Mouse (Mus musculus) lung, embryonic 14.5 days (tissue): ENCODE measurements at regions not wholly inside any gene's neighbourhood (a gene's known extent, or its start where the extent isn't known, plus 50 kb on each side); places are given as distances from the start of the nearest gene placed in this dataset.
A peak's percentile ranks its signal among the peaks of the same experiment; 100 is the strongest.

ENCODE experiments used
- ATAC-seq: fragments of 200-750 bp; cut with Nextera tagmentation; 2 replicates; pipeline ENCODE4 v1.8.0; 2017; ENCODE audit warnings: mild to moderate bottlenecking, moderate TSS enrichment, moderate library complexity; ENCODE audit not compliant: insufficient read depth
- DNase-seq: peaks from one replicate; pipeline ENCODE4 v3.0.0-alpha.2; 2015
- H3K27ac ChIP-seq: fragments of 300-500 bp; sonication (generic); 2 replicates; pipeline ENCODE4 v1.5.1; 2014; ENCODE audit warnings: low read depth, mild to moderate bottlenecking, moderate library complexity
- H3K27me3 ChIP-seq: fragments of 300-500 bp; sonication (generic); 2 replicates; pipeline ENCODE4 v1.6.1; 2014; ENCODE audit warnings: low read length, control low read depth; ENCODE audit not compliant: insufficient read depth
- H3K36me3 ChIP-seq: fragments of 300-500 bp; sonication (generic); 2 replicates; pipeline ENCODE4 v1.6.1; 2014; ENCODE audit warnings: control low read depth; ENCODE audit not compliant: insufficient read depth
- H3K4me1 ChIP-seq: fragments of 300-500 bp; sonication (generic); 2 replicates; pipeline ENCODE4 v1.6.1; 2014; ENCODE audit warnings: antibody characterized with exemption, control low read depth; ENCODE audit not compliant: insufficient read depth
- H3K4me2 ChIP-seq: fragments of 300-500 bp; sonication (generic); 2 replicates; pipeline ENCODE4 v1.6.1; 2014; ENCODE audit warnings: mild to moderate bottlenecking
- H3K4me3 ChIP-seq: fragments of 300-500 bp; sonication (generic); 2 replicates; pipeline ENCODE4 v1.5.1; 2014; ENCODE audit warnings: low read depth, low read length
- H3K9ac ChIP-seq: fragments of 300-500 bp; sonication (generic); 2 replicates; pipeline ENCODE4 v1.6.1; 2014
- H3K9me3 ChIP-seq: fragments of 300-500 bp; sonication (generic); 2 replicates; pipeline ENCODE4 v1.6.1; 2016; ENCODE audit warnings: low read depth, low read length, control low read depth
- CTCF ChIP-seq: IDR thresholded peaks from 2 replicates; pipeline ENCODE4 v1.5.1; 2016; ENCODE audit warnings: antibody characterized with exemption, low read depth
- WGBS: fragments of 180-500 bp; shearing (Covaris S2); extraction: QIAGEN DNeasy Blood & Tissue Kit; methylation state at CpG from one replicate; pipeline ENCODE4 v1.1.7; 2014; 5-methylcytosine and 5-hydroxymethylcytosine counted together

- Histone ChIP-seq H3K9me3 (no peaks in the 10 kb centered on the region), H3K4me3 (no peak overlapping the region), H3K27ac (no peak overlapping the region), H3K27me3 (peaks cover 16% of the 10 kb centered on the region), H3K4me2 (peak overlapping the region; percentile 12; the same call in 1 of the 2 replicates), H3K4me1 (0 out of 2 replicates have a peak, but pooled peaks cover 6% of the 10 kb centered on the region), H3K9ac (no peak overlapping the region), H3K36me3 (no peaks in the 10 kb centered on the region)
- ATAC-seq (no peak), DNase-seq (no peak)
- no peak for TF ChIP-seq CTCF
- WGBS: 2% methylated on average over 21 of the region's 21 CpGs
Measured at GRCm38 (mm10) chr6:51207587-51208361, 224.7 kb upstream of the Nfe2l3 start.

- H3K27ac ChIP-seq: no peak overlapping the region
- H3K9ac ChIP-seq: no peak overlapping the region
- no peaks in the 10 kb centered on the region for H3K9me3 ChIP-seq
- peak; percentile 79 for TF ChIP-seq CTCF
- ATAC-seq: no peak
- no peak overlapping the region for H3K4me3 ChIP-seq
- H3K4me2 ChIP-seq: no peak overlapping the region
- H3K4me1 ChIP-seq: 0 out of 2 replicates have a peak, but pooled peaks cover 6% of the 10 kb centered on the region
- under 1% methylated on average over 6 of the region's 6 CpGs for WGBS
- H3K36me3 ChIP-seq: no peaks in the 10 kb centered on the region
- H3K27me3 ChIP-seq: peaks cover 16% of the 10 kb centered on the region
- peak; percentile 94 for DNase-seq
Measured at GRCm38 (mm10) chr6:51208660-51209396, 223.6 kb upstream of the Nfe2l3 start.

- DNase-seq: peak; percentile 78
- Histone ChIP-seq H3K9ac (no peak overlapping the region), H3K27me3 (peaks cover 16% of the 10 kb centered on the region), H3K4me3 (no peak overlapping the region), H3K36me3 (no peaks in the 10 kb centered on the region), H3K4me1 (peaks cover 14% of the 10 kb centered on the region; the same call in 1 of the 2 replicates), H3K27ac (peak overlapping the region; percentile 44; the same call in 1 of the 2 replicates), H3K9me3 (no peaks in the 10 kb centered on the region), H3K4me2 (peak overlapping the region; percentile 48)
- ATAC-seq: no peak
- 3% methylated on average over 7 of the region's 7 CpGs for whole genome bisulfite sequencing
- TF ChIP-seq CTCF: peak; percentile 44
Measured at GRCm38 (mm10) chr6:51211418-51211817, 221.1 kb upstream of the Nfe2l3 start.

GRCm38 (mm10) chr6:51212216-51212615, 220.3 kb upstream of the Nfe2l3 start:
- DNase-seq (no peak), ATAC-seq (no peak)
- H3K4me1 ChIP-seq: peaks cover 14% of the 10 kb centered on the region; the same call in 1 of the 2 replicates
- TF ChIP-seq CTCF: no peak
- 89% methylated on average over 8 of the region's 8 CpGs for WGBS
- no peak overlapping the region for H3K27ac ChIP-seq
- H3K4me2 ChIP-seq: no peak overlapping the region
- H3K36me3 ChIP-seq: no peaks in the 10 kb centered on the region
- no peak overlapping the region for H3K9ac ChIP-seq
- no peak overlapping the region for H3K4me3 ChIP-seq
- no peaks in the 10 kb centered on the region for H3K9me3 ChIP-seq
- H3K27me3 ChIP-seq: peaks cover 11% of the 10 kb centered on the region

GRCm38 (mm10) chr6:51215371-51215770, 217.1 kb upstream of the Nfe2l3 start:
- 80% methylated on average over 10 of the region's 10 CpGs for WGBS
- Histone ChIP-seq H3K27me3 (no peaks in the 10 kb centered on the region), H3K27ac (no peak overlapping the region), H3K9ac (no peak overlapping the region), H3K36me3 (no peaks in the 10 kb centered on the region), H3K9me3 (no peaks in the 10 kb centered on the region), H3K4me3 (no peak overlapping the region), H3K4me1 (peaks cover 14% of the 10 kb centered on the region; the same call in 1 of the 2 replicates), H3K4me2 (no peak overlapping the region)
- DNase-seq (no peak), ATAC-seq (no peak)
- TF ChIP-seq CTCF: no peak

- H3K4me3 ChIP-seq: no peak overlapping the region
- peaks cover 14% of the 10 kb centered on the region; the same call in 1 of the 2 replicates for H3K4me1 ChIP-seq
- H3K36me3 ChIP-seq: no peaks in the 10 kb centered on the region
- ATAC-seq (peak; percentile 70), DNase-seq (peak; percentile 93)
- WGBS: 25% methylated on average over 8 of the region's 8 CpGs
- no peaks in the 10 kb centered on the region for H3K9me3 ChIP-seq
- H3K27me3 ChIP-seq: no peaks in the 10 kb centered on the region
- H3K27ac ChIP-seq: no peak overlapping the region
- H3K4me2 ChIP-seq: no peak overlapping the region
- H3K9ac ChIP-seq: no peak overlapping the region
- no peak for TF ChIP-seq CTCF
Measured at GRCm38 (mm10) chr6:51216472-51216871, 216.0 kb upstream of the Nfe2l3 start.

GRCm38 (mm10) chr6:51219691-51220090, 212.8 kb upstream of the Nfe2l3 start:
- no peak for ATAC-seq
- Histone ChIP-seq H3K4me2 (no peak overlapping the region), H3K36me3 (no peaks in the 10 kb centered on the region), H3K4me1 (peaks cover 8% of the 10 kb centered on the region; the same call in 1 of the 2 replicates), H3K27me3 (no peaks in the 10 kb centered on the region), H3K9ac (no peak overlapping the region), H3K9me3 (no peaks in the 10 kb centered on the region), H3K27ac (no peak overlapping the region), H3K4me3 (no peak overlapping the region)
- no peak for DNase-seq
- WGBS: 79% methylated on average over 12 of the region's 12 CpGs
- TF ChIP-seq CTCF: no peak
